Mouse (Mus musculus) embryonic facial prominence, embryonic 14.5 days (tissue): Measurements from ENCODE around the gene Ralgapa1. TPM values are rescaled to one million over a fixed set of nuclear protein-coding genes. Genes with fewer than 3 reads are reported as not detected.

ENCODE experiments used
- ATAC-seq: fragments of 200-750 bp; cut with Nextera tagmentation; 2 replicates; pipeline ENCODE4 v1.8.0; 2017; ENCODE audit warnings: low read depth, moderate number of reproducible peaks, moderate TSS enrichment
- DNase-seq: peaks from one replicate; pipeline ENCODE4 v3.0.0-alpha.2; 2015; ENCODE audit warnings: low spot score
- H3K27ac ChIP-seq: fragments of 300-500 bp; sonication (generic); replicated peaks from 2 replicates; pipeline ENCODE4 v1.5.1; 2014; ENCODE audit warnings: low read depth, mild to moderate bottlenecking, low read length, moderate library complexity
- H3K27me3 ChIP-seq: fragments of 300-500 bp; sonication (generic); replicated peaks from 2 replicates; pipeline ENCODE4 v1.6.1; 2014; ENCODE audit warnings: low read length; ENCODE audit not compliant: control insufficient read depth, insufficient read depth
- H3K36me3 ChIP-seq: fragments of 300-500 bp; sonication (generic); 2 replicates; pipeline ENCODE4 v1.6.1; 2014; ENCODE audit warnings: low read length, mixed read lengths; ENCODE audit not compliant: control insufficient read depth, insufficient read depth
- H3K4me1 ChIP-seq: fragments of 300-500 bp; sonication (generic); 2 replicates; pipeline ENCODE4 v1.6.1; 2014; ENCODE audit warnings: antibody characterized with exemption, low read length; ENCODE audit not compliant: control insufficient read depth, insufficient read depth
- H3K4me2 ChIP-seq: fragments of 300-500 bp; sonication (generic); 2 replicates; pipeline ENCODE4 v1.6.1; 2014; ENCODE audit warnings: low read depth, mild to moderate bottlenecking, low read length, moderate library complexity, mixed read lengths
- H3K4me3 ChIP-seq: fragments of 300-500 bp; sonication (generic); 2 replicates; pipeline ENCODE4 v1.5.1; 2014; ENCODE audit warnings: low read depth, mild to moderate bottlenecking, low read length
- H3K9ac ChIP-seq: fragments of 300-500 bp; sonication (generic); 2 replicates; pipeline ENCODE4 v1.6.1; 2014; ENCODE audit warnings: low read depth, mild to moderate bottlenecking, low read length, moderate library complexity, mixed read lengths
- H3K9me3 ChIP-seq: fragments of 300-500 bp; sonication (generic); 2 replicates; pipeline ENCODE4 v1.6.1; 2016; ENCODE audit warnings: low read length; ENCODE audit not compliant: control insufficient read depth
- WGBS: fragments of 180-500 bp; shearing (Covaris S2); extraction: QIAGEN DNeasy Blood & Tissue Kit; methylation state at CpG from one replicate; pipeline ENCODE4 v1.1.7; 2014; 5-methylcytosine and 5-hydroxymethylcytosine counted together
- polyA plus RNA-seq: library from polyadenylated mRNA; unstranded; fragments of >200 nt; fragmentation: Nextera tagmentation; extraction: Ambion mirVana; gene quantifications from 2 replicates; pipeline ENCODE4 v1.2.1, GENCODE M21; 2014

Gene Ralgapa1
- polyA plus RNA-seq, 1 experiment from 2014 or later: 21.5 TPM

DNA sequence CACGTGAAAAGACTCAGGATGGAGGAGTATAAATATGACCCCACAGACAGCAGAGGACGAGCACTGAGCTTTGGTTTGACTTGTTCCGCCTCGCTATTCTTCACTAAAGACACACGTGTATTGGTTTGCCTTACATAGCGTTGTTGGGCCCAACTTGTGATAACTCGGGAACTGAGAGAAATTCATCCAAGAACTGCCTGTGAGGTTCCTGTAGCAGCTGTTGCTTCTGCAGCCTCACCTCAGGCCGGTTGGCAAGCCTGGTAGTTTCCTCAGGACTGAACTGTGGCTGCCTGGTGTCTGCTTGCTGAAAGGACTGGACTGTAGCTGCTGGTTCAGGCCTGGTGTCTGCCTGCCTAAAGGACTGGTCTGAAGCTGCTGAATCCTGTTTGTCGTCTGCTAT, 250.3 kb downstream of the Ralgapa1 start:
- Histone ChIP-seq H3K27me3 (no peaks in the 10 kb centered on the region), H3K27ac (no peak overlapping the region)

DNA sequence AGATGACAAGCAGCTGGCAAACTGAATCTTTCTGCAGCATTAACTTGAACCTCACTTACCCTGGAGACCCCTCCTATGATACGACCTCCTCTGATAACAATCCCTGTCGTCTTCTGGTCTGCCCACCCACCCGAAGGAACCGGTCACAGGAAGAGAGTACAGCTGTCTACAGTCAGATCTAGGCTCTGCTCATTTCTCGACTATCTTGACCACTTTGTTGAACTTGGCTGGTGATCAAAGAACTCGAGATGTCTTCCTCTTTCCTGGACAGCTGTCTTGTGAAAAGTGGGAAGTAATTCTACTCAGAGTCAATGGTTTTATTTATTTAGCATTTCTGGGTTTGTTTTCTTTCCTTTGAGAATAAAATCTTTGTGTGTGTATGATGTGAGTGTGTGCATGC, 251.3 kb downstream of the Ralgapa1 start:
- H3K9me3 ChIP-seq: peaks cover 2% of the 10 kb centered on the region; the same call in 1 of the 2 replicates
- H3K4me3 ChIP-seq: no peak overlapping the region
- ATAC-seq (no peak), DNase-seq (peak; percentile 9)
- no peak overlapping the region for H3K9ac ChIP-seq
- no peaks in the 10 kb centered on the region for H3K4me1 ChIP-seq
- no peak overlapping the region for H3K4me2 ChIP-seq
- no peak overlapping the region for H3K27ac ChIP-seq
- H3K36me3 ChIP-seq: no peaks in the 10 kb centered on the region
- no peaks in the 10 kb centered on the region for H3K27me3 ChIP-seq
- 65% methylated on average over 6 of the region's 6 CpGs for WGBS

More for the DNA sequence above, 250.3 kb downstream of the Ralgapa1 start:
- H3K9ac ChIP-seq: no peak overlapping the region
- no peaks in the 10 kb centered on the region for H3K9me3 ChIP-seq
- ATAC-seq: no peak
- no peak for DNase-seq
- no peak overlapping the region for H3K4me2 ChIP-seq
- no peaks in the 10 kb centered on the region for H3K4me1 ChIP-seq
- no peak overlapping the region for H3K4me3 ChIP-seq
- no peaks in the 10 kb centered on the region for H3K36me3 ChIP-seq
- 85% methylated on average over 9 of the region's 9 CpGs for WGBS

DNA sequence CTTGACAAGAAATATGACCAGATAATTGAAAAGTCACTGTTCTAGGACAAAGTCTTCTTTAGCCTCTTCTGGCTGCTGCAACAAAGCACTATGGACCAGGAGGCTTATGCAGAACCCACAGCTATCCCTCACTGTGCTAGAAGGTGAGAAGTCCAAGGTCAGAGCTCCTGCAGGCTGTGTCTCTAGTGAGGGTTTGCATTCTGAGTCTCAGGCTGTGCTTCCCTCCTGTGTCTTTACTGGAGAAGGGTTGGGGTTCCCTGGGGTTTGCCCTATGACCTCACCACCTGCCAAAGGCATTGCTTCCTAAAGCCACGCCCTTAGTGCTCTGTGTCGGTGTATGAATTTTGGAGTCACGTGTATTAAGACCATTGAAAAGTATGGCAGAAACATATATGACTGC, 252.5 kb downstream of the Ralgapa1 start:
- peaks cover 5% of the 10 kb centered on the region; the same call in 1 of the 2 replicates for H3K9me3 ChIP-seq
- ATAC-seq (no peak), DNase-seq (no peak)
- 78% methylated on average over 3 of the region's 3 CpGs for WGBS
- no peaks in the 10 kb centered on the region for H3K27me3 ChIP-seq
- no peak overlapping the region for H3K4me3 ChIP-seq
- no peaks in the 10 kb centered on the region for H3K4me1 ChIP-seq
- H3K27ac ChIP-seq: no peak overlapping the region
- no peak overlapping the region for H3K4me2 ChIP-seq
- H3K36me3 ChIP-seq: no peaks in the 10 kb centered on the region
- H3K9ac ChIP-seq: no peak overlapping the region

DNA sequence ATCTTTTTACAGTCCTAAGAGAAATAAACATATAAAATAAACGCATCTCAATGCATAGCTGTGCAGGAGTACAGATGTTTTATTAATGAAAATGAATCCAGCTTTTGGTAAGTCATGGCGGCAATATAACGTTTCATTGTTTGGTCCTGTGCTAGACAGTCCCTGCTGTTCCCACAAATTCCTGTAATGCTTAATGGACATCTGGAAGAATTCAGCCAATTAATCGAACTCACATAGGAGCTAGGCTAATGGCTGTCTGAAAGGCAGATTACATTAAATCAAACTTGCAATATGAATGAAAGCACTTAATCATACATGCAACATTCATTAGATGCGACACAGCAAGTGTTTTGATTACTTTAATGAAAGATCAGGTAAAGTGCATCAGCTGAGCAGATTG, 254.1 kb downstream of the Ralgapa1 start:
- H3K4me2 ChIP-seq: no peak overlapping the region
- H3K9me3 ChIP-seq: peaks cover 5% of the 10 kb centered on the region; the same call in 1 of the 2 replicates
- H3K9ac ChIP-seq: no peak overlapping the region
- no peak overlapping the region for H3K27ac ChIP-seq
- no peaks in the 10 kb centered on the region for H3K36me3 ChIP-seq
- no peak overlapping the region for H3K4me3 ChIP-seq
- no peaks in the 10 kb centered on the region for H3K4me1 ChIP-seq
- DNase-seq (no peak), ATAC-seq (no peak)
- WGBS: 53% methylated on average over 5 of the region's 5 CpGs
- no peaks in the 10 kb centered on the region for H3K27me3 ChIP-seq

DNA sequence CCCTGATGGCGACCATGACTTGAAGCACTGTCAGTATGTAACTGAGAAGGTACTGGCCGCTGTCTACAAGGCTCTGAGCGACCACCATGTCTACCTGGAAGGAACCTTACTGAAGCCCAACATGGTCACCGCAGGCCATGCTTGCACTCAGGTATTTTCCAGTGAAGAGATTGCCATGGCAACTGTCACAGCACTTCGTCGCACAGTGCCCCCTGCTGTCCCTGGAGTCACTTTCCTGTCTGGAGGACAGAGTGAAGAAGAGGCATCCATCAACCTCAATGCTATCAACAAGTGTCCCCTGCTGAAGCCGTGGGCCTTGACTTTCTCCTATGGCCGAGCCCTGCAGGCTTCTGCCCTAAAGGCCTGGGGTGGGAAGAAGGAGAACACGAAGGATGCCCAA, 255.1 kb downstream of the Ralgapa1 start:
- WGBS: 75% methylated on average over 9 of the region's 9 CpGs
- no peak overlapping the region for H3K9ac ChIP-seq
- H3K4me2 ChIP-seq: no peak overlapping the region
- no peak overlapping the region for H3K4me3 ChIP-seq
- DNase-seq: no peak
- H3K4me1 ChIP-seq: no peaks in the 10 kb centered on the region
- no peaks in the 10 kb centered on the region for H3K27me3 ChIP-seq
- no peaks in the 10 kb centered on the region for H3K36me3 ChIP-seq
- H3K27ac ChIP-seq: no peak overlapping the region
- ATAC-seq: no peak
- peaks cover 5% of the 10 kb centered on the region; the same call in 1 of the 2 replicates for H3K9me3 ChIP-seq

DNA sequence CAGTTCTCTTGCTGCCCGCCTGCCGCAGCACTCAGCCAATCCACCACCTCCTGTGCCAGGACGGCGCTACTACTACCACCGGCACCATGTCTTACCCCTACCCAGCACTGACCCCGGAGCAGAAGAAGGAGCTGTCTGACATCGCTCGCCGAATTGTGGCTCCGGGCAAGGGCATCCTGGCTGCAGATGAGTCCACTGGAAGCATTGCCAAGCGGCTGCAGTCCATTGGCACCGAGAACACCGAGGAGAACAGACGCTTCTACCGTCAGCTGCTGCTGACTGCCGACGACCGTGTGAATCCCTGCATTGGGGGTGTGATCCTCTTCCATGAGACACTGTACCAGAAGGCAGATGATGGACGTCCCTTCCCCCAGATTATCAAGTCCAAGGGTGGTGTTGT, 255.8 kb downstream of the Ralgapa1 start, which contains the start of gene Aldoart2:
Aldoart2 (plus strand) TSS at position 34 of the 400 bp plus-strand sequence.
- 95% methylated on average over 19 of the region's 19 CpGs for WGBS
- H3K27ac ChIP-seq: no peak within 1 kb of the TSS
- ATAC-seq: no peak
- no peak within 1 kb of the TSS for H3K4me2 ChIP-seq
- no peak for DNase-seq
- H3K9ac ChIP-seq: no peak within 1 kb of the TSS
- H3K9me3 ChIP-seq: peaks cover 5% of the 10 kb centered on the region; the same call in 1 of the 2 replicates
- no peak within 1 kb of the TSS for H3K4me3 ChIP-seq
- 0 out of 2 replicates have a peak, but pooled peaks cover 1% of the 10 kb centered on the region for H3K4me1 ChIP-seq
- H3K27me3 ChIP-seq: no peaks in the 10 kb centered on the region
- H3K36me3 ChIP-seq: no peaks in the 10 kb centered on the region

DNA sequence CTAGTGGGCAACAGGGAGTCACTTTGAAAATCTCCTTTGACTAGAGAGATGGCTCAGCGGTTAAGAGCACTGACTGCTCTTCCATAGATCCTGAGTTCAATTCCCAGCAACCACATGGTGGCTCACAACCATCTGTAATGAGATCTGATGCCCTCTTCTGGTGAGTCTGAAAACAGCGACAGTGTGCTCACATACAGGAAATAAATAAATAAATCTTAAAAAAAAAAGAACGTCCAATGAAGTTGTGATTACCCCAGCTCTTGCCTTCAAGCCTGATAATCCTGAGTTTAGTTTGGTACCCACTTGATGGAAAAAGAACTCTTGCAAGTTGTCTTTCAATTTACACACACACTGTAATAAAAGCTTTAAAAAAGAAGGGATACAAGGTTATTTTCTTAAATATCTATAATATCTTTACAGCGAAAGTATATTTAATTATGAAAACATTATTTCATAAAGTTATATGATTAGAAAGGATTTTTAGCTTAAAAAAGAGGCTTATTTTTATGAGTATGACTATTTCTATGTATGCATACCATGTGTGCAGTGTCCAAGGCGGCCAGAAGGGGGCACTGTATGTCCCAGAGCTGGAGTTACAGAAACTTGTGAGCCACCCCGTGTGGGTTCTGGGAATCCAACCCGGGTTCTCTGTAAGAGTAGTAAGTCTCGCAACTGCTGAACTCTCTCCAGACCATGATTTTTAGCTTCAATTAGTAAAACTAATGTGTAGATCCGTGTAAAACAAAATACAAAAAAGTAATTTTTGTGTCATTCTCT, 256.6 kb downstream of the Ralgapa1 start:
- Histone ChIP-seq H3K9me3 (peaks cover 5% of the 10 kb centered on the region; the same call in 1 of the 2 replicates), H3K4me3 (no peak overlapping the region), H3K4me2 (no peak overlapping the region), H3K4me1 (0 out of 2 replicates have a peak, but pooled peaks cover 2% of the 10 kb centered on the region), H3K27me3 (no peaks in the 10 kb centered on the region), H3K27ac (no peak overlapping the region), H3K9ac (no peak overlapping the region), H3K36me3 (no peaks in the 10 kb centered on the region)
- ATAC-seq (no peak), DNase-seq (no peak)
- whole genome bisulfite sequencing: 87% methylated on average over 9 of the region's 9 CpGs

DNA sequence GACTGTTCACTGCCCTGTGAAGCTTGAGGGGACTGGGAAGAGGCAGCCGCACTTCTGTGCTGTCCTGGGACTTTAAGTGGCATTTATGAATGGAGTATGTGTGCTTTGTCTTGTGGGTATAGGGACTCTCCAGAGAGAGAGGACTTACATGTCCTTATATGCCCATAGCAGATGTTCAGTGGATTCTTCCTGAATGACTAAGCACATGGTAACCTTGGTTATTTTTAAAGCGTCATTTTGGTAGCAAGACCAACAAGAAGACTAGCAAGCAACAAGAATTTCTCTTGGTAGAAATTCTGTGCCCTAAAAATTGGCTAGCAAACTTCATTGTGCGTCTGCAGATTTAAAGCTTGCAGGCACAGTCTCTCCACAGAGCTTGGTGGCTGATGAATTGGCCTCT, 257.2 kb downstream of the Ralgapa1 start:
- Histone ChIP-seq H3K4me3 (no peak overlapping the region), H3K4me2 (no peak overlapping the region), H3K9ac (no peak overlapping the region), H3K27me3 (no peaks in the 10 kb centered on the region), H3K27ac (no peak overlapping the region), H3K9me3 (peaks cover 5% of the 10 kb centered on the region; the same call in 1 of the 2 replicates), H3K36me3 (no peaks in the 10 kb centered on the region), H3K4me1 (0 out of 2 replicates have a peak, but pooled peaks cover 2% of the 10 kb centered on the region)
- 93% methylated on average over 3 of the region's 3 CpGs for WGBS
- ATAC-seq (no peak), DNase-seq (no peak)
